Mouse (Mus musculus) brain, embryonic 18.5 days (tissue): ENCODE measurements around the gene Rbpjl.

Source experiments
- DNase-seq: peaks from one replicate; pipeline ENCODE4 v3.0.0-alpha.2; 2012; ENCODE audit warnings: low read depth, low spot score

Gene Rbpjl

DNA sequence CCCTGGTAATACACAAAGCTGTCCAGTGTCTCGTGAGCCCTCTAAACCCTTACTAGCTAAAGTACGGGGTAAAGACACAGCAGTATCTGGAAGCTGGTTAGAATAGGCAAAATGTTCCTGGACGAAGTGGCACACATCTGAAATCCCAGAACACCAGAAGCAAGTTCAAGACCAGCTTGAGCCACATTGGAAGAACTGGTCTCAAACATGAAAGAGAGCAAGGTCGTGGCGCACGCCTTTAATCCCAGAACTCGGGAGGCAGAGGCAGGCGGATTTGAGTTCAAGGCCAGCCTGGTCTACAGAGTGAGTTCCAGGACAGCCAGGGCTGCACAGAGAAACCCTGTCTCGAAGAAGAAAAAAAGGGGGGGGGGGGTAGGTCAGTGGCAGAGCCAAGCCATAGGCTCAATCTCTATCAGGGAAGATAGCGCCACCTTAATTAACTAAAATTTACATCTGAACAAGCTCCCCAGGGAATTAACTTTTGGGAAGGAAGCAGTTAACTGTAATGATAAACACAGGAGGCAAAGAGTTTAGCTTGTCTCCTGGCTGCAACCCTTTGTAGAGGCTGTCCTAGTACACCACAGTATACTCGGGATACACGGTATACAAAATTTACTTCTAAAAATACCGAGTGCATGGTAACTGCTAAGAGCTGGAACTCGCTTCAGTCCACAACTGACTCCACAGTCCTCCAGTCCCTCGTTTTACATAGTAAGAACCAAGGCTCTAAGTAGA is 27.1 kb downstream of the Rbpjl start:
- DNase-seq: no peak

DNA sequence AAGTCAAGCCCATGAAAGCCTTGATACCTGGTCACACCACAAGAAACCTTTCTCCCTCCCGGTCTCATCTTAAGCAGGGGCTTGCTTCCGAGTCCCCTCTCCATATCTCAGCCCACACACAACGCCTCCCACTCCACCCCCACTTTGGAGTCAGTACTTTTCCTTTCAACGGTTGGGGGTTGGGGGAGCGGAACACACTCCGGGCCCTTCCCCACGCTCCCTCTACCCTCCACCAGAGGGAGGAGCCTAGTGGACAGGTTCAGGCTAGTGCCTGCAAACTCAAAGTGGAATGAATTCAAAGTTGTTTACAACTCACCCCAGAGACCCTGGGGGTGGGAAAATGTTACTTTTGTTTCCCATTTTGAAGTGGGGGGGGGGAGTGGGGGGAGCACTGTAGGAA is 27.8 kb downstream of the Rbpjl start:
- DNase-seq: no peak

DNA sequence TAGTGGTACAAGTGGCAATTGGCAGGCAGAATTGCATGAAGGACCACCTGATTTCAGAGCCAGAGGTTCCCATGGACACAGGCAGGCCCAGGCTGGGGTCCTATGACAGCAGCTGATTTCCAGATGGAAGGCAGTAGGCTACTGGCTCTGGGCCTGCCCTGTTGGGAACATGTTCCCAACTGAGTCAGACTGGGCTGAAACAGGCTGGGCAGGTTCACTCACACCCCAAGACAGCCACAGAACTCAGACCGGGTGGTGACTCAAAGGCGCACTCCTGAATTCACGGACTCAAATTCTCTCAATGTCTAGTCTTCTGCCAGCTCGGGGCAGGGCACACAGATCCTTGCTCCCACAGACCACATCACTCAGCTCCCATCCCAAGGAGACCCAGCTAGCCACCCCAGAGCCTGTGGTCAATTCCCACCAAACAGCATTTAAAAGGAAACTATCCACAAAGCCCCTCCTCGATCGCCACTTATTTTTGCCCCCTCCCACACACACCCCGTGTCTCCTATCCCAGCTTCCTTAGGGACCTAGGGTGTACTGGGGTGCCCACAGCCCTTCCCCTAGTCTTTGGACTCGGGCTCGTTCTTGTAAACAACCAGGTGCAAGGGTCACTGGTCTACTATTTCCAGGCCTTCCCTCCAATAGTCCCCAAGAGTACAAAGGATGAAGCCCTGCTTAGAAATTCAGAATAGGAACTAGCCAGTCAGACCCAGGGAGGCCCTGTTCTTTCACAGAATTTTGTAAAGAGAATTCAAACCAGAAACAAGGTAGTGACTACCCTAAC is 28.9 kb downstream of the Rbpjl start:
- no peak for DNase-seq

DNA sequence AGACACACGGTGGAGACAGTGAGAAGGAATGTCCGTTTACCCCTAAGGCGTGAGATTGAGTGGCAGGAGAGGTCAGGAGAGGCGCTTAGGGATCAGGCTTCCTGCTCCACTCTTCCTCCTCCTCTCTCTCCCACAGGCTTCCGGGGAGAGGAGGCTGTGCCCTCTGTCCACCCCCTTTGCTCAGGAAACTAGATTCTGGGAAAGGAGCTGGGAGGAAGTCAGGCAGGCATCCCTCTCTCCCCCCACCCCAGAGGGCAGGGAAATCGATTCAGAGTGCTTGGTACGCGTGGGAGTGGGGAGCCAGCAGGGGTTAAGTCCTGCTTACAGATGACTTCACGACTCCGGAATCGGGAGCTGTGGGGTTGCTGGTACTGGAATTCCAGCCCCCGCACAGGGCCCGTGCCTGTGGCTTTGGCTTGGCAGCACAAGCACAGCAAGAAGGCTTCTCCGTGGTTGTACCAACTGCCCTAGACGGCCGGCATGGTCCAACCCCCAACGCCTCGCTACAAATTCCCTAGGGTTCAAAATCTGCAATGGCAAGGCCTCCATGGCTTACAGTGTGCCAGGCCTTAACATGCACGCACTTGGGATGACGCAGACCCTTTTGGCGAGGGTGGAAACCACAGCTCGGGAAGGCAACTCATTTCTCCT is 29.7 kb downstream of the Rbpjl start:
- no peak for DNase-seq

DNA sequence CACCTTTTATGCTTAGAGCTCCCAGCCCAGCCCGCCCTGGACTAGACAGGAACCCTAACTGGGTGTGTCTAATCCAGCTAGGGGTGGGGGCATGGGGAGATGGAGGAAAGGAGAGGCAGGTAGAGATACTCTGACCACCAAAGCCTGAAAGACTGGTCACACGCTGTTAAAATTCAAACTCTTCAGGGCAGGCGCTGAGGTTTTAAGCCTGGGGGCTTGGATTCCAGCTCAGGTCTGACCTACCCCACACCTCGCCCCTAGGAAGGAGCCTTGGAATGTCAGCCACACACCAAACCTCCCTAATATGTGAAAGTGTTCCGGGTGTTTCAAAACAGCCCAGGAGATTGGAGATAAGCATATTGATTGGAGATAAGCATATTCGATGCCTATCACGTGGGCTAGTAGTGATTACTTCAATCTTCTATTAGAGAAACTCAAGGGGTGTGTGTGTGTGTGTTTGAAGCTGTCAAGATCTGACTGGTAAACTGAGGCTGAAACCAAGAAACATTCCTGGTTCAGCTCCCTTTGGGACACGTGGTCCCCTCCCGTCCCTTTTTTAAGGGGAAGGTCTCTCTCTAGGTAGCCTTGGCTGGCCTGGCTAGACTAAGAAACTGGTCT is 30.4 kb downstream of the Rbpjl start:
- DNase-seq: no peak

DNA sequence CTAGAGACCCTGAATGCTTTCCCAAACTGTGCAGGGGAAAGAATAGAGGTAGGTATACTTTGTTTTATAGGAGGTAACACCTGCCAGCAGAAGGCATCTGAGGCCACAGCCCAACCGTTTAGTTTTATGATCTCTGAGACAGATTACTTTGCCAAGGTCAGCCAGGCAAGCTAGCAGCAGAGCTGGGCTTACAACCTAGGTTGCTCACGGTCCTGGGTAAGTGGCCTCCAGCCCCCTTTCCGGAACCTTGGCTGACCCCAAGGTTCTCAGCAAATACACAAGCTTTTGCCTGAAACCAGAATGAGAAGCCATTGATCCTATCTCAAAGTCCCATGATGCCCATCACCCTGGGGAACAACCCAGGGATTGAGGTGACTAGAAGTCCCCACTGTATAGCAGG is 31.7 kb downstream of the Rbpjl start:
- DNase-seq: no peak

DNA sequence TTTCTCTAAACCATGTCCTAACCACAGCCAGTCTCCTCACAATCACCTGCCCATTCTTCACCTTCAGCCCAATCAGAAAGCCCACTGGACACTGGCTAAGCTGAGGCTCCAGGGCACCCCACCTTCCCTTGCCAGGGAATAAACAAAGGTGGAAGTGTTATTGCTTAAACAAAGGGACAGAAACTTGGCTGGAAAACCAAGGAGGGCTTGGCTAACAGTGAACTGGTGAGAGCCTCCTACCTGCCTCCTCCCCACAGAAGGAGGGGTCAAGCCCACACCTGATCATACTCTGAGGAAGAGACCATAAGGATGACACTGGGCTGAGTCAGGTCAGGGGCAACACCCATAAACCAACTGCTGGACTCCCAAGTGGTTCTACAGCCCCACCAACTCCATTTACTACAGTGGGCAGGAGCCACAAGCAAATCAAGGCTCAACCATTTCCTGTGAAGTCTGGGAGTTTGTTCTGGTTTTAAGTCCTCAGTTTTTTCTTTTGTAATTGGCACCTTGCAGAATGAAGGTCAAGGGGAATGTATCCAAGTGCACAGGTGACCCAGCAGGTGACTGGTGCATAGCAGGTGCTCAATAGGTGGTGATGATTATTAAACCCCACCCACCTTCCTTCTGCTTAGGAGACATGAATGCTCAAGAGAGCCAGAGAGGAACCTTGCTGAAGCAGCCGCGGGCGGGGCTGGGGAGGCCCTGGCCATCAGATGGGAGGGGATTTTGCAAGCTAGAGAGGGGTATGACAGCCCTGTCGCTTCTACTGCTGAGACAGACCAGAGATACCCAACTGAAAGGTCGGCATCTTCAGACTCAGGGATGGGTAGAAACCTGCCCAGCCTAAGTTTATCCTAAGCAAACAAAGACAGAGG is 32.5 kb downstream of the Rbpjl start:
- no peak for DNase-seq

DNA sequence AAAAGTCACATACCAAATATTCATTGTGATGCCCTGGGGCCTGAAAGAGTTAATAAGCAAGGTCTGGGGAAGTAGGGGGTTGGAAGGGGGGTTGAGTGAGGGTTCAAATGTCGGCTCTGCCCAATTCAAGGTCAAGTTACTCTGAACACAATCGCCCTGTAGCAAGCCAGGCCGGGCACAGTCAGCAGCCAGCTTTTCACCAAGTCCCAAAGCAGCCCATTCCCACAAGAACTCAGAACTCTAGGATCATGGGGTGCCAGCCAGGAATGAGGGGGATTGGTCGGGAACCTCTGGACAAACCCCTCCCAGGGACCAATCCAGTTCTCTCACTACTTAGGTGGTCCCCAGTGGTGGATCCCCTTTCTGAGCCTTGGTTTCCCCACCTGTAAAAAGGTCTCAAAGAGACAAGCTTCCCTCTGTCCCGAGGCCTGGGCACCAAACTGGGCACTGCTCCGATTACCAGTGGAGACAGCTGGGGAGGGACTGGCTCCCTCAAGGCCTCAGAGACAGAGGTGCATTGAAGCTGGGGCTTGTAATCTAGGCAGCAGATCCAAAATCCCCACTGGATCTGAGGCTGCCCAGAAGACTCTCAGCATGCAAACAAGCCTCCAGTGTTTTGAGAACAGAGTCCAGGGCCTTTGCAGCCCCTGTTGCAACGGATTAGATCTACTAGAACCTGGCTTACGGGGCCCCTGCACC is 33.4 kb downstream of the Rbpjl start:
- no peak for DNase-seq

DNA sequence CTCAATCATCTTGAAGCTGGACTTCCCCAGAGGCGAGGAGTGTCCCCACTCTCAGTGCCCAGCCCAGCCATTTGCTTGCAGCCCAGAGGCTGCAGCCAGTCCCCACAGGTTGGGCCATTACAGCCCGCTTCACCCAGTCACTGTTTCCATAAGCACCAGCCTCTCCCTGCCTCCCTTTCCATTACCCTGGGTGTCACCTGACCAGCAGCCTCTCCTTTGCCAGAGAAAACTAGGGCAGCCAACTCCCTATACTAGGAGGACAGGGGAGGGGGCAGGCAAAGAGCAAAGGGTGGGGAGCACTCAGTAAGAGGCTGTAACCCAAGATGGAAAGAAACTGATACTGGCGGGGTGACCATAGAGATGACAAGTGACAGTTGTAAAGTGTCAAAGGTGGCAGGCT is 34.0 kb downstream of the Rbpjl start:
- no peak for DNase-seq

DNA sequence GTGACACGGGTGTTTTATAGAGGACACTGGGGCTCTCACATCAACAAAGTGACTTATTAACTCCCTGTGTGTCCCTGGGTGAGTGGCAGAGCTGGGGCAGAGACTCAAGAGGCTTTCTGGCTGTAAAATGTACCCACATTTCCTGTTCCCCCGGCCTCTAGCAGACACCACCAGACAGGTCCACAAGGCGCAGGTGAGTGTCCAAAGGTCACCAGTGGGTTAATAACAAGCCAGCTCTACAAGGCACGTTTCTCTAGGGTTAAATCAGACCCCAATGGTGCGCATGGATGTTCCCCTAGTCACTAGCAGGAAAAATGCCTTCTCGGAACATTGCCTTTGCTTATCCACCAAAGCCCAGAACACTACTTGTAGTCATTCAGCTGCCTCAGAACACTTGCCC is 34.8 kb downstream of the Rbpjl start:
- DNase-seq: no peak

DNA sequence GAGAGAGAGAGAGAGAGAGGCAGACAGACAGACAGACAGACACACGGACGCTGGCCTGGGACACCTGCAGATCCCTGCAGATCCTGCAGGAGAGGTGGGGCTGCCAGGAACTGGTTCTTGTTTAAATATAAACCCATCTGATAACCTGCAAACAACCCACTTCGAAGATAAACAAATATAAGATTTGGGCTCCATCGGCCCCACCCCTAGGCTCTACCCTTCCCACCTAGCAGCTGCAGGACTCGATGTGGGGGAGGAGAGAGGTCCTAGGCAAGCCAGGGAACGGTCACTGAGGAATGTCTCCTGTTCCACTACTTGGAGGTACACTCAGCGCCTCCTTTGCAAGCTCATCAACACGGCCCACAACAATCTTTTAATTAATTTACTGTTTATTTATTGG is 35.3 kb downstream of the Rbpjl start:
- no peak for DNase-seq

DNA sequence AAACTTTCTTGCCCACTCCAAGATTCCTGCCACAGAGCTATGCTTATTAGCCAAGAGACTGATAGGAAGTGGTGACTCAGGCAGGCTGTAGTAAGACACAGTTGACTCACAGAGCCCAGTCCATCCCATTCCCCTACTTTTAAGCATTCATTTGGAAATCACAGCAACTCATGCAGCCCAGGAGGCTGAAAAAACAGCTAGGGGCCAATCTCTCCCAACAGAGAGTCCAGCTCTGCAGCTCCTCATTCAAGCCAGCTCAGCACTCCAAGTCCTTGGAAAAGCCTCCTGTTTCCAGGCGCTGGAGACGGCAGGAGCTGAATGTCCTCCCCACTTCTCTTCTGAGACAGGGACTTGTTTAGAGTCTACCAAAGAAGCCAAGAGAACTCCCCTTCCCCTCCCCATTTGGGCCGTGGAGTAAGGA is 36.1 kb downstream of the Rbpjl start:
- no peak for DNase-seq

DNA sequence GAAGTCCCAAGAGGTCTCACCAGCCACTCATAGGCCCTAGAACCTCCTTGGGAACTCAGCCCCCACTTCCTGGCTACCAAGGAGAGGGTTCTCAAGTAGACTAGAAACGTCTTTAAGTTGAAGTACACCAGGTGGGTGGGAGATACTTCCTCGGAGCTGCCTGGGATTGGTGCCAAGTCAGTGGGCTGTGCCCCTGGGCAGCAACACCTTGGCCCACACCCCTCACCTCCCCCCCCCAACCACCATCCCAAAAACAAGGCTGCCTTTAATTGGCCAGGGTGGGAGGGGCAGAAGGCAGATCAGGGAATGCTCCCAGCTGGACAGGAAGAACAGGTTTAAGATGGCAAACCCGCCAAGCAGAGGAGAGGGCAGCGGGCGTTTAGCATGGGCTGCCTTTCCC is 37.4 kb downstream of the Rbpjl start:
- DNase-seq: no peak

DNA sequence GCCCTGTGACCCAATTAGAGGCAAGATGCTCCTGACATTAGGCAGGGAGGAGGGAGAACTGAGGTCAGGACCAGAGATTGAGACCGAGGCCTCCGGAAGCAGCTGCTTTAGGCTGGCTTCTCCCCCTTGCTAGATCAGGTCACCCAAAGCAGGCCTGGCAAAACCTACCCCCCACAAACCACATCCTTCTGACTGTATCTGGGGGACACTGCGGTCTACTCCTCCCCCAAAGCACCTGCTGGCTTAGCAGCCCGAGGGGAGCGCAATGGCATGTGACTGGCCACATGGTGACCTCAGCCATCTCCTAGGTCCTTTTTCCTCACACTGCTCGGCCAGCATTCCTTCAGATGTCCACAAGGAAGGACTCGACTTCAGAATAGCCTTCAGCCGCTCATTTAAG is 38.2 kb downstream of the Rbpjl start:
- DNase-seq: no peak

DNA sequence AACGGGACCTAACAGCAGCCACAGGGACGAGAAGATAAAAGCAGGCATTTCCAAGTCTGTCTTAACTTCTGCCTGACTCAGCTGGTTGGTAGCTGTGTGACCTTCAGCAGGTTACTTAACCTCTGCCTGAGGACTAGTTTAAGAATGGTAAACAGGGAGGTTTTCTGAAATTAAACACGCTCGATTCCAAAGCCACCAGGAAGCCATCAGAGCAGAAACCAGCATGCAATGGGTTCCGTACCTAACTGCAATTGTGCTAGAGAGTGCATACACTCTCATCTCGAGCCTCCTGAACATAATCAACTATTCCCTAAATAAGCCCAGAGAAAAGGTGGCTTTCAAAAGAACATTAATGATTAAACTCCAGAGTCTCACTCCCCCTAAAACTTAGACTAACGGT is 38.8 kb downstream of the Rbpjl start:
- no peak for DNase-seq

DNA sequence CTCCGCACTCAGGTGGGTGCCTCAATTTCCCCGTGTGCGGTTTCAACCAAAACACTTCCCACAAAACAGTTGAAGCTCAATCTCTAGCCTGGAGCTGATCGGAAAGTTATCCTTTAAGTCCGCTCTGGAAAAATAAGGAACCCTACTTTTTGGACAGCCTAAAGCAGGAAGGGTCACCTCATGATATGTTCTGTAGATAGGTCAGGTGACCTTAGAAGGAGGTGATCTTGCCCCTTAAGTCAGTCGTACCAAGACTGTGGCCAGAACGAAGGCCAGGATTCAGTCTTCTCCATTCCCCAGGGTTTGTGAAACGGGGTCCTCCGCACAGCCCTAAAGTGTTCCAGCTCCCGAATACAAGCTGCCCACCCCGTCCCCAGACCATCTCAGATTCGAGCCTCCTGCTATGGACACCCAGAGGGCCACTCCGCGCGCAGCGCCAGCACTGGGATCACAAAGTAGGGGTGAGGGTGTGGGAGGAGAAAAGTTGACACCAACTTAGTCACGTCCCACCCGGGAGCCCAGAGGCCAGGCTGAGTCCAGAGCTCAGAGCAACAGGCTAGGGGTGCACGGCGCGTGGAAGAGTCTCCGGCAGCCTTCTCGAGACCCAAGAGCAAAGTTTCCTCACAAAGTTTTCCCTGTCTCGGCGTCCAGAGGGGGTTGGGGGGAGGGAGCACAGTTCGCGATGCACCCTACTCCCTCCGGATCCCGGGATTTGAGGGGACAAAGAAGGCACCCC is 39.5 kb downstream of the Rbpjl start:
- DNase-seq: no peak

DNA sequence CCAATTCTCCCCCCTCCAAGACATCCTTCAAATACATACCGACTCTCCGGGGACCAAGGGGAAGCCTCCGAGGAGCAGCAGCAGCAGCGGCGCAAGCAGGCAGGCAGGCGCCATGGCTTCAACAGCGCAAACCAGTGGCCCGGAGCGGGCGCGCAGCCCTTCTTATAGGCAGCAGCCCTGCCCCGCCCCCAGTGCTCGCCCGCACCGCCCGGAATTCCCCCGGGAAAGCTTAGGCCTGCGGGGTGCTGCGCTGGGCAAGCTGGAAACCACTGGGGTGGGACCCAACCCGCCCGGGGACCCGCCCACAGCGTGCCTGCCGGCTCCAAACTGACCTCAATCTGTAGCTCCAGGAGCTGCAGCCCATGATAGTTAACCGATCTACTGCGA is 40.1 kb downstream of the Rbpjl start:
- no peak for DNase-seq

DNA sequence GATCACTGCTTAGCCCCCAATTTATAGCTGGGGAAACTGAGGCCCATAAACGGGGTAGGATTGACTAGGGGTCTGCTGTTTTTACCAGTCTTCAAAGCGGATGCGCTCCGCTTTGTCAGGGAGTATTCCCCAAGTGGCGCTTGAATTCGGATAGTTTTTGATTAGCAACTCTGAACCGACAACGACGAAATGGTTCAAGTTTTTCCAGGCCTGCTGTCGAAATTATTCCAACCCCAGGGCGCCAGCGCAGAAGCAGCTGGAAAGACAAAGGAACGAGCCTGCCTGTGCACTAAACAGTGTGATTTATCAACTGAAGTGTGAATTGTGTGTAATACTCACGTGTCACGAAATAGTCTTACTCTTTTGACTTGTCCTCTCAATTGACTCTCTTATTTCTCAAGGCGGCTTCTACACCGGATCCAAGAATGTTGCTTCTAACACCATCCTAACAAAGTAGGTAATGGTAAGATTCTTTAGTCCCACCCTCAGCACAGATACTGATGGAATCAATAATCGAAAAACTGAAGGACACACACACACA is 40.6 kb downstream of the Rbpjl start, which contains the start of gene Sdc4:
TSS of gene Sdc4 (minus strand) at position 428 of the 541 bp plus-strand sequence.
- no peak for DNase-seq

DNA sequence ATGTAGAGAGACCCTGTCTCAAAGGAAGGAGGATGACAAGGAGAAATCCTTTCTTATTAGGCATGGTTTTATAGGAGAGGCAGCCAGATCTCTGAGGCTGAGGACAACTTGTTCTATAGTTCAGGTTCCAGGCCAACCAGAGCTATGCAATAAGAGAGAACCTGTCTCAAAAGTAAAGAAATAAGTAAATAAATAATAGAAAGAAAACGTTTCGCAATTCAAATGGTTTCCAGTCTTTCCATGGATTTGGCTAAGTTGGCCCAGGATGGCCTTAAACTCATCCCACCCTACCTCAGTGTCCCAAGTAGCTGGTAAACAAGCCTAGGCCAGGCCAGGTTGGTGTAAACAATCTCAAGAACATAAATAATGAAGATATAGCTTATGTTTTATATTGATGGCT is 41.8 kb downstream of the Rbpjl start:
- DNase-seq: no peak
